Mouse (Mus musculus) small intestine, adult 10 weeks (tissue): ENCODE data around the gene Sh3d19. TPM values are rescaled to one million over a fixed set of nuclear protein-coding genes. Genes with fewer than 3 reads are reported as not detected.

ENCODE experiments used
- polyA plus RNA-seq: library from polyadenylated mRNA; stranded (reverse); fragments of 350-450 nt; fragmentation: Illumina TruSeq; extraction: RNeasy Lipid Tissue Mini Kit (QIAGEN cat#74804); gene quantifications from one replicate; pipeline ENCODE4 v1.2.3, GENCODE M21; 2014; ENCODE audit warnings: low replicate concordance

Gene Sh3d19
- polyA plus RNA-seq = 105 TPM

DNA sequence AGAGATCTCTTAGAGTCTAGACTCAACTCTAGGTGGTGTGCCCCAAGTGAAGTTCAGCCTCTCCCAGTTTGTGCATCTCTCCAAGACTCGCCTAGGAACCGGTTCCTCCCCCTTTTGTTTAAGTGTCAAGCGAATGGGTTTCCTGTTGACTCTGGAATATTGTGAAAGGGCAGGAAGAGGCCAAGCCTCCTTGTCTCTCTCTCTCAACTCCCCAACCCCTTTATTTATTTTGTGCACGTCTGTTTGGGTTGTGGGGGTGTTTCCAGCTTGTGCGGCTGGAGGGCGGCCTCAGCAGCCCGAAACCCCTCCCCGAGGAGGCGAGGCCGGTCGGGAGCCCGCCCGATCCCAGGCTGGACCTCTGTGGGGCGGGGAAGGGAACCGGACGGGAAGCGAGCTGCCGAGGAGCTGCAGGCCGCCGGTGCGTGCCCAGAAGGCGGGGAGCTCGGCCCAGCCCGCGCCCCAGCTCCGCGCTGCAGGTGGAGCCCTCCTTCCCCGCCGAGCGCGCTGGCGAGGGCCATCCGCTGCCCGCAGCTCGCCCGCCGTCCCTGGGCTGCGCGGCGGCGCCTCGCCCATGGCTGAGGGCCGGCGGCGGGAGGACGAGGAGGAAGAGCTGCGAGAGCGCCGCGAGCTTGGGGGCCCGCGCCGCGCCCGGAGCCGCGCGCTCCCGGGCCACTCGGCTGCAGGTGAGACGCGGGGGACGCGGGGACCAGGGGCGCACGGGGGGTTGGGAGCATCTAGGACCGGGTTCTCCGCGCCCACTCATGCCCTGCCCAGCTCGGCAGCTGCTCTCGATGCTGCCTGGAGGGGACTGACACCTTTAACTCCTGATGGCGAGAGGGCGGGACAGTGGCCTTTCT, at the start of gene Sh3d19:
Sh3d19 (plus strand) TSS at position 368 of the 857 bp plus-strand sequence.

DNA sequence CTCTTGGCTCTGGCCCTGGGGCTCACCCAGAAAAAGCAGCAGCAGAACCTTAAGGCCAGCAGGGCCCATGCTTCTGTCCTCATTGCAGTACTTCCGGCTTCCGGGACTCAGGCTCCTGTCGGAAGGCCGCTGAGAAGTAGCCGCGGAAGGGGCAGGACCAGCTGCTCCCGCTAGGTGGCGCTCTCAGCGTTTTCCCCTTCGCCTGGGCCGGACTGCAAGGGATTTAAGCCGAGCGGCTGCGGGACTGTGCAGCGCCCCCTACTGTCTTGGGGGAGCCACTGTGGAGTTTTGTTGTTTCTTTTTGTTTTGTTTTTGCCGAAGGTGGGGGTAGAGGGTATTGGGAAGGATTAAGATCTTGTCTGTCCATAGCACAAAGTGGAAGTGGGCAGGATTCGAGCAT, 31.5 kb downstream of the Sh3d19 start, which contains the start of gene Prss48:
Prss48 (minus strand) TSS at position 69 of the 400 bp plus-strand sequence.

DNA sequence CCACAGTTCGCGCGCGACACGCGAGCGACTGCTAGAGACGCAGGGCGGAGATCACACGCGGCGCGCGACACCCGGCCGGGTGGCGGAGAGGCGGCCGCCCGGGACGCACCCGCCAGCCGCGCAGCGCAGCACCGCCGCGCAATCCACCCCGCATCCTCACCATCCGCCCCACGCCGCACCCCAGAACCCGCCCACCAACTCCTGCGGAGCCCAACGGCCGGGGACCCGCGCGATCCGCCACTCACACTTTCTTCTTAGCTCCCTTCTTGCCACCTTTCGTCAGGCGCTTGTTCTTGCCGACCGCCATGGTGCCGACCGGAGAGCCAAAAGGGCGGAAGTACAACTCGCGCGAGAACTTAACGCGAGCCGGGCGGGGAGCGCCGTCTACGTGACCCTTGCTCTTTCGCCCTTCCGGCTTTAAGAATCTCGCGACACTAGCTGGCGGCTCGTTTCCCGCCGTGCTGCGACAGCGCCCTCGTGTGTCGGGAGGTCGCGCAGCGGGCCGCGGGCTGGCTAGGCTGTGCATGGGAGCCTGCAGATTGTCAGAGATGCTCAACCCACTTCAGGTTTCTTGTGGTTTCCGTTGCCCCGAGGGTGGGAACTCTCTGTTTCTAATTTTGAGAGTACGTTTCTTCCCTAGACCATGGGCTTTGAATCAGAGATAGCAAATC, 171.5 kb downstream of the Sh3d19 start, which contains the start of gene Rps3a1:
Rps3a1 (minus strand) TSS at position 440 of the 671 bp plus-strand sequence.

Other genes starting within 250 kb of the Sh3d19 start
- 6.2 TPM for gene Fam160a1, start 153.8 kb upstream of the Sh3d19 start, polyA plus RNA-seq
- 21.3 TPM for gene Glt28d2, start 83.6 kb upstream of the Sh3d19 start, polyA plus RNA-seq
- 0.22 TPM for gene Gm37240, start 83.6 kb upstream of the Sh3d19 start, polyA plus RNA-seq
- not detected for gene Prss48, start 31.4 kb downstream of the Sh3d19 start, polyA plus RNA-seq
- gene Rps3a1, start 171.6 kb downstream of the Sh3d19 start, polyA plus RNA-seq = 867 TPM